Mouse (Mus musculus) small intestine, adult 2 months (tissue): ENCODE measurements around the gene Cdkn2aipnl.

Source experiments
- CTCF ChIP-seq: fragments of 200-500 bp; IDR thresholded peaks from 2 replicates; pipeline ENCODE4 v1.5.1; 2012; ENCODE audit warnings: low read depth, mild to moderate bottlenecking, control low read depth, inconsistent platforms, low read length, moderate library complexity, mixed read lengths; ENCODE audit not compliant: insufficient replicate concordance, insufficient read length; ENCODE audit errors: extremely low read depth
- POLR2A ChIP-seq: fragments of 200-500 bp; IDR thresholded peaks from 2 replicates; pipeline ENCODE4 v1.6.1; 2012; ENCODE audit warnings: low read depth, mild to moderate bottlenecking, control low read depth, inconsistent platforms, low read length, moderate library complexity

DNA sequence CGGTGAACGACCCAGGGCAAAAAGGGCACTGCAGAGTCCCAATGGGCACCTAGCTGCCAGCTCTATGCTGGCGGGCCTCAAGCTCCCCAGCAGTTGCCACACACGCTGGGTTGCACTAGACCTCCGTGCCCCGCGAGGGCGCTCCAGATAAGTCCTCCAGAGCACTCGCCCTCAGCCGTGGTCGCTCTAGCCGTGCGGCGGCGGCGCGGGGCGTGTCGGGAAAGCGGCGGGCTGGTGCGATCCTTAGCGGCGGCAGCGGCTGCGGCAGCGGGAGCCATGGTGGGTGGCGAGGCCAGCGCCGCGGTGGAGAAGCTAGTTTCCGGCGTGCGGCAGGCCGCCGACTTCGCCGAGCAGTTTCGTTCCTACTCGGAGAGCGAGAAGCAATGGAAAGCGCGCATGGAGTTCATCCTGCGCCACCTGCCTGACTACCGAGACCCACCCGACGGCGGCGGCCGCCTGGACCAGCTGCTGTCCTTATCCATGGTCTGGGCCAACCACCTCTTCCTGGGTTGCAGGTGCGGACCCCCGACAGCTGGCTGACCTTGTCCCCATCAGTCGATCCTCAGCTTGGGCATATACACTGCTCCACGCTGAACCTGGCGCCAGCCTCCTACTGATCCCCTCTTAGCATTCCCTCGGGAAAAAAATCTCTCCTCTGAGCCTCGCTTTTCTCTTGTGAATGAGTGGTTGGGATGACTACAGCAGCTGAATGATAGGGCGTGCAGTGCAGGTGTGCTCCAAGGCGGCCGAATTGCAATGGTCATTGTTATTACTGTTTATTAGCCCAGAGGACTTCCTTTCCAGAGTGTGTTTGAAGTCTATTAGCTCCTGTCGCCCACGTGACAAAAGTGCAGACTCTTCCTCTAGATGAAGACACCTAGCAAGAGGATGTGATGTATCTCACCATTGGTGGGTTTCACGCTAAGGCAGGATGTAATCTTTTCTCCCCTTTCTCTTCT, at the start of gene Cdkn2aipnl:
- TF ChIP-seq CTCF (peak; percentile 85), POLR2A (peak; percentile 66; the same call in 1 of the 2 replicates)
